Mouse (Mus musculus) gastrocnemius, adult 8-10 months (tissue): ENCODE results near the gene Gpr88. TPM values are rescaled to one million over a fixed set of nuclear protein-coding genes. Genes with fewer than 3 reads are reported as not detected.
A peak's percentile ranks its signal among the peaks of the same experiment; 100 is the strongest.

Source experiments
- DNase-seq, 2 experiments: peaks; one replicate each; pipeline ENCODE4 v3.0.0; 2022; ENCODE audit warnings: low spot score in 2 of 2
- total RNA-seq, 4 experiments: library from RNA; stranded (reverse); gene quantifications; 2 replicates each; pipeline ENCODE4 v1.2.4; 2022

Gpr88 gene
- total RNA-seq = not detected

DNA sequence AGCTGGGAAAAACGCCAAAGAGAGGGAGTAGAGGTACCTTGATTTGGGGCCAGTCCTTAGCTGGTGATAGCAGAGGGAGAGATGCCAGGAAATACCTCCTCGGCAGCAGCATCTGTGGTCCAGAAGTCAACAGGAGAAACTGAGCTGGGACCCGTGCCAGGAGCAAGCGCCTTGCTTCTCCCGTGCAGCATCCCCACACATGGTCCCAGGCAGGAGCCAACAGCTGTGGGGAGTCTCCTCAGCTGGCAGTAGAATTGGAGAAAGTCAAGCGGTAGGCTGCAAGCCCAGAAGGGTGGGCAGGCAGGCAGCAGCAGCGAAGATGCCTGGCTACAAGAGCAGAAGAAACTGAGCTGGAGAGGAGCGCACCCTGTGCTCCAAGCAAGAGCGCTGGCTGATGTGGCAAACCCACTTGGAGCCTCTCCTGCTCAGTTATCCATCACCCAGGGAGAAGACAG lies at the start of gene Gpr88:
Gpr88 (minus strand) TSS at position 427 of the 455 bp plus-strand sequence.
- peak in 1 of 2 experiments; percentile 27 for DNase-seq

DNA sequence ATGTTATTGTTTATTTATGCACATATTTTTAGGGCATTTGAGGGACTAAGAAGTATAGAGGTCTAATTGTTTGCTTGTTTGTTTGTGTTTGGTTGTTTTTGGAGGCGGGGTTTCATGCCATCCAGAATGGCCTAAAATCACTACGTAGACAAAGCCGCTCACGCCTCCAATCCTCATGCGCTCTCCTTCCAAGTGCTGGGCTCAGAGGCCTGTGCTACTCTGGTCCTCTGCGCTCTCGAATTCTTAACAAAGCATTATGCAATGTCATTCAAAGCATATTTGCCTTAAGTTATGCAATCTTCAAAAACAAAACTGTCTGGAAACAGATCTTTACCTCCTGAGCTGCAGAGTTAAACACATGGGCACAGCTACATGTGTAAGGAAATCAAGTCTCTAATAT lies 49.3 kb upstream of the Gpr88 start:
- DNase-seq = no peak

- DNase-seq = no peak
These were observed 48.5 kb upstream of the Gpr88 start for GRCm38 (mm10) chr3:116301754-116302153.

GRCm38 (mm10) chr3:116298727-116299126 lies 45.4 kb upstream of the Gpr88 start:
- no peak for DNase-seq

GRCm38 (mm10) chr3:116298003-116298402 lies 44.7 kb upstream of the Gpr88 start:
- no peak for DNase-seq

GRCm38 (mm10) chr3:116297170-116297569 lies 43.9 kb upstream of the Gpr88 start:
- DNase-seq = no peak

- no peak for DNase-seq
These were observed 36.9 kb upstream of the Gpr88 start for GRCm38 (mm10) chr3:116290041-116290815.

- DNase-seq = no peak
These were observed 35.5 kb upstream of the Gpr88 start for GRCm38 (mm10) chr3:116288833-116289232.

DNA sequence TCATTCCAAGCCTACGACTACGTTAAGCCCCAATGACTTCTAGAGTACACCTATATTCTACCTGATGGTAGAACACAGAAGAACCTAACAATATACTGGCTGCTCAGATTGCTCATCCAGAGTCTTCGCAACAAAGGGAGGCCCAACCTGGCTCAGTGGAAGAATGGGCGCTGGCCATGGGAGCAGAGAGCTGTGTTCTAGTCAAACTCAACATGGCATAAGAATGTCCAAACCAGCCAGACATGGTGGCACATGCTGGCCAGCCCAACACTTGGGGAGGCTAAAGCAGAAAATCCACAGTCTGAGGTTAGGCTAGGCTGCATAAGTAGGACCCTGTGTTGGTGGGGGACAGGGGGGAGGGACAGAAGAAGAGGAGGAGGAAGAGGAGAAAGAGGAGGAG lies 31.4 kb upstream of the Gpr88 start:
- DNase-seq = no peak

DNA sequence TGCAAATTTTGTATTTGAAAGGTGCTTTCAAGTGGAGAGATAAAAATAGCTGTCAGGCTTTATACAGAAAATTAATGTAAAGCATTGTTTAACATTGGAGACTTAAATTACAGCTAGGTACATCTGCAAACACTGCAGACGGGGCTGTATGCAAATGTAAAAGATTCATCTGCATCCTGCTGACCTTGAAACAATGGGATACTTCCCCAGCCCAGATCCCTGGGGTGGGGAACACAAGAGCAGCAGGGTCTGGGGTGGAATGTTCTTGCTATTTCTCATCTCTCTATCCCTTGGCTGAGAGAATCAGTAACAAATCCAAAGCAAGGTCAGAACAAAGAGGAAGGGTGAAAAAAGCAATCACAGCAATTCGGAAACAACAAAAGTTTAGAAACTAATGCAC lies 30.7 kb upstream of the Gpr88 start:
- DNase-seq = no peak

- no peak for DNase-seq
These were observed 28.4 kb upstream of the Gpr88 start for GRCm38 (mm10) chr3:116281663-116282062.

- DNase-seq = no peak
These were observed 23.8 kb upstream of the Gpr88 start for GRCm38 (mm10) chr3:116277146-116277545.

- DNase-seq = no peak
These were observed 18.4 kb upstream of the Gpr88 start for GRCm38 (mm10) chr3:116271679-116272078.

GRCm38 (mm10) chr3:116267036-116267654 lies 13.8 kb upstream of the Gpr88 start:
- DNase-seq = no peak

DNA sequence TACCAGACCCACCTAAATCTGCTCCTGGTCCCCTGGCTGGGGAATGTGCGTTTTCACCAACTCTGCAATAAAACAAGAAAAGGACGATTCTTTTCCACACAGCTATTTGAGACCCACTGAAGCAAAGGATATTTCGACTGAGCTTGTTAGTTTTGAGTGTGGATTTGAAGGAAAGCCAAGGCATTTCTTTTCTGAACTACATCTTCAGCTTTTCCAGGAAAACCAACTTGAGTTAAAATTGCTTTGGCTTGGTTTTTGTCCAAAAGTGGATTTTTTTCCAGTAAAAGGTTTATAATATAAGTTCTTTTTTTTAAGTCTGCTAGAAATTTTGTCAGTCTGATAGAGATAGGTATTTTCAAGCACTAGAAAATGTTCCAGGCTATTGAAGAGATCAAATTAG lies 13.1 kb upstream of the Gpr88 start:
- DNase-seq = no peak

DNA sequence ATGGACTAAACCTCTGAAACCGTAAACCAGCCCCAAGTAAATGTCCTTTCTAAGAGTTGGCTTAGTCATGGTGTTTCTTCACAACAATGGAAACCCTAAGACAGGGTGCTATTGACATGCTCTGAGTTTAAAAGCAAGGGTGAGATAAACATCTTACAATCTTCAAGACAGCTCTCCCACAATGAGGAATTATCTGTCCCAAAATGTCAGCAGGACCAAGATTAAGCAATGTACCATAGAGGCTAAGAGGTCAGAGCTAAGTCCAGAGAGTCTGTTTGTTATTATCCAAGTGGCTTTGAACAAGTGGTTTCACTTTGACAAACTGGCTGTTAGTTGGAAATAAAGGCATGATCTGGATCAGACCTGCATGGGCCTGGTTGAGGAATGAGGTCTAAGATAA lies 10.7 kb upstream of the Gpr88 start:
- no peak for DNase-seq

DNA sequence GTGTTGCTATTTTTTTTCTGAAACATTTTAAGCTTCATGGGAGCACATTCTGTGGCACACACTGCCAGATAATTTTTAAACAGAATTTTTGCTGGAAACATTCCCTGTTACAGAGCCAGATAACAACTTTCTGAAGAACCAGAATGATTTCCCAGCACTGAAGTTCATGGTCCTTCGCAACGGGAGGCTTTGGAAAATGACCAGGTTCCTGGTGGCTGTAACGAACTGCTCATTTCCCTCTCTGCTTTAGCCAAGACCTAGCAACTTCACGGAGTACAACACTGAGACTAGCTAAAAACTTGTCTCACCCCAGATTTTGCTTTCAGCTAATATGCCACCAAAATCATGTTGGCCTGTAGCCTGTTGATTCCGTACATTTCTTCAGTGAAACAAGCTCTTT lies 9.8 kb upstream of the Gpr88 start:
- DNase-seq = no peak

DNA sequence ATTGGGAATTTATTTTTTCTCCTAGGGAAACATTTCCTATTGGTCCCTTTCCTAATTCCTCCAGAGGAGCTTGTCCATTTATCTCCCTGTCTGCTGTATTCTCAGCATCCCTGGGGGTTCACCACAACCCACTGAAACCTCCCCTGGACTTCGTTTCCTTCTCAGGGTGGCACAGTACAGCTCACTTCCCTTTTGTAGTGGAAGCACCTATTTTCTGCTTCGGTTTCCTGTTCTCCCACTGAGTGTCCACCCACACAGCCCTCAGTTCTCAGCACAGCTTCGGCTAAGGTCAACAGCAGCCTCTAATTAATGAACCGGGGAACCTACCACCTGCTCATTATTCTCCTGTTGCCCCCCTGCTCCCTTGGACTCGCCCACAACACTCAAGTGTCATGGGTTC lies 2.8 kb upstream of the Gpr88 start:
- DNase-seq = no peak

- no peak for DNase-seq
These were observed 855 bp downstream of the Gpr88 start for GRCm38 (mm10) chr3:116252255-116253040.

- DNase-seq = no peak
These were observed 1.6 kb downstream of the Gpr88 start for GRCm38 (mm10) chr3:116251481-116252254.

- DNase-seq = no peak
These were observed 4.3 kb downstream of the Gpr88 start for GRCm38 (mm10) chr3:116249026-116249425.
